Mouse (Mus musculus): ENCODE results near the gene Pabpn1l.
"Not testable (repeated sequence)": the region's sequence is repeated elsewhere in the genome, so short reads cannot be mapped to it uniquely, and the experiment has no call there.

Gene Pabpn1l

GRCm38 (mm10) chr8:122646337-122646736 lies 23.8 kb upstream of the Pabpn1l start:
- no peak for DNase-seq

GRCm38 (mm10) chr8:122644175-122644954 lies 21.8 kb upstream of the Pabpn1l start:
- DNase-seq, result no peak

GRCm38 (mm10) chr8:122642071-122642470 lies 19.5 kb upstream of the Pabpn1l start:
- peak; percentile 77 for DNase-seq

GRCm38 (mm10) chr8:122641406-122641805 lies 18.9 kb upstream of the Pabpn1l start:
- DNase-seq, result peak; percentile 89

- no peak for DNase-seq
These were observed 18.3 kb upstream of the Pabpn1l start for GRCm38 (mm10) chr8:122640825-122641224.

GRCm38 (mm10) chr8:122639521-122640248 lies 17.1 kb upstream of the Pabpn1l start:
- peak; percentile 41 for DNase-seq

- no peak for DNase-seq
These were observed 16.1 kb upstream of the Pabpn1l start for GRCm38 (mm10) chr8:122638601-122639000.

- no peak for DNase-seq
These were observed 14.7 kb upstream of the Pabpn1l start for GRCm38 (mm10) chr8:122637230-122637629.

GRCm38 (mm10) chr8:122636803-122637175 lies 14.2 kb upstream of the Pabpn1l start:
- DNase-seq, result peak; percentile 44

- no peak for DNase-seq
These were observed 13.6 kb upstream of the Pabpn1l start for GRCm38 (mm10) chr8:122635878-122636802.

GRCm38 (mm10) chr8:122633205-122633604 lies 10.7 kb upstream of the Pabpn1l start:
- DNase-seq, result no peak

GRCm38 (mm10) chr8:122632134-122632533 lies 9.6 kb upstream of the Pabpn1l start:
- not testable (repeated sequence) for DNase-seq

GRCm38 (mm10) chr8:122630696-122631095 lies 8.2 kb upstream of the Pabpn1l start:
- DNase-seq, result no peak

- DNase-seq, result no peak
These were observed 6.8 kb upstream of the Pabpn1l start for GRCm38 (mm10) chr8:122629388-122629787.

GRCm38 (mm10) chr8:122626896-122627295 lies 4.4 kb upstream of the Pabpn1l start:
- DNase-seq, result no peak

- no peak for DNase-seq
These were observed 3.3 kb upstream of the Pabpn1l start for GRCm38 (mm10) chr8:122625811-122626210.

GRCm38 (mm10) chr8:122624653-122625052 lies 2.1 kb upstream of the Pabpn1l start:
- no peak for DNase-seq

- no peak for DNase-seq
These were observed 1.5 kb upstream of the Pabpn1l start for GRCm38 (mm10) chr8:122623844-122624642.

GRCm38 (mm10) chr8:122620446-122620845 lies 2.1 kb downstream of the Pabpn1l start:
- DNase-seq, result no peak

GRCm38 (mm10) chr8:122618660-122619378 lies 3.7 kb downstream of the Pabpn1l start:
- DNase-seq, result no peak

GRCm38 (mm10) chr8:122617947-122618546 lies 4.5 kb downstream of the Pabpn1l start:
- DNase-seq, result peak; percentile 70

Measured in right cerebral cortex, adult 18-20 months (tissue).